Mouse (Mus musculus) limb, embryonic 11.5 days (tissue): ENCODE measurements around the gene Itm2c. TPM values are rescaled to one million over a fixed set of nuclear protein-coding genes. Genes with fewer than 3 reads are reported as not detected.

ENCODE experiments used
- ATAC-seq: fragments of 200-750 bp; cut with Nextera tagmentation; 2 replicates; pipeline ENCODE4 v1.8.0; 2017; ENCODE audit warnings: low read depth; ENCODE audit not compliant: insufficient number of reproducible peaks, low FRiP score, low TSS enrichment
- DNase-seq: peaks from one replicate; pipeline ENCODE4 v3.0.0-alpha.2; 2015; ENCODE audit warnings: low spot score
- H3K27ac ChIP-seq: fragments of 300-500 bp; sonication (generic); replicated peaks from 2 replicates; pipeline ENCODE4 v1.5.1; 2014; ENCODE audit warnings: low read depth, mild to moderate bottlenecking, low read length
- H3K27me3 ChIP-seq: fragments of 300-500 bp; sonication (generic); 2 replicates; pipeline ENCODE4 v1.6.1; 2014; ENCODE audit warnings: mild to moderate bottlenecking, low read length, mixed read lengths; ENCODE audit not compliant: control insufficient read depth, insufficient read depth
- H3K36me3 ChIP-seq: fragments of 300-500 bp; sonication (generic); 2 replicates; pipeline ENCODE4 v1.6.1; 2014; ENCODE audit warnings: mild to moderate bottlenecking, low read length, moderate library complexity, mixed read lengths; ENCODE audit not compliant: control insufficient read depth, insufficient read depth
- H3K4me1 ChIP-seq: fragments of 300-500 bp; sonication (generic); 2 replicates; pipeline ENCODE4 v1.6.1; 2014; ENCODE audit warnings: low read length, mixed read lengths; ENCODE audit not compliant: control insufficient read depth, insufficient read depth
- H3K4me2 ChIP-seq: fragments of 300-500 bp; sonication (generic); 2 replicates; pipeline ENCODE4 v1.6.1; 2014; ENCODE audit warnings: low read depth, mild to moderate bottlenecking, moderate library complexity; ENCODE audit not compliant: severe bottlenecking
- H3K4me3 ChIP-seq: fragments of 300-500 bp; sonication (generic); 2 replicates; pipeline ENCODE4 v1.5.1; 2014; ENCODE audit warnings: low read depth, low read length
- H3K9ac ChIP-seq: fragments of 300-500 bp; sonication (generic); 2 replicates; pipeline ENCODE4 v1.6.1; 2014; ENCODE audit warnings: mild to moderate bottlenecking, low read length
- H3K9me3 ChIP-seq: fragments of 300-500 bp; sonication (generic); 2 replicates; pipeline ENCODE4 v1.6.1; 2016; ENCODE audit warnings: low read length; ENCODE audit not compliant: control insufficient read depth
- WGBS: fragments of 180-500 bp; shearing (Covaris S2); extraction: QIAGEN DNeasy Blood & Tissue Kit; methylation state at CpG from one replicate; pipeline ENCODE4 v1.1.7; 2014; 5-methylcytosine and 5-hydroxymethylcytosine counted together
- polyA plus RNA-seq: library from polyadenylated mRNA; unstranded; fragments of >200 nt; fragmentation: Nextera tagmentation; extraction: Ambion mirVana; gene quantifications from 2 replicates; pipeline ENCODE4 v1.2.1, GENCODE M21; 2014

Gene Itm2c
- polyA plus RNA-seq, result 105 and 125 TPM in 2 replicates

DNA sequence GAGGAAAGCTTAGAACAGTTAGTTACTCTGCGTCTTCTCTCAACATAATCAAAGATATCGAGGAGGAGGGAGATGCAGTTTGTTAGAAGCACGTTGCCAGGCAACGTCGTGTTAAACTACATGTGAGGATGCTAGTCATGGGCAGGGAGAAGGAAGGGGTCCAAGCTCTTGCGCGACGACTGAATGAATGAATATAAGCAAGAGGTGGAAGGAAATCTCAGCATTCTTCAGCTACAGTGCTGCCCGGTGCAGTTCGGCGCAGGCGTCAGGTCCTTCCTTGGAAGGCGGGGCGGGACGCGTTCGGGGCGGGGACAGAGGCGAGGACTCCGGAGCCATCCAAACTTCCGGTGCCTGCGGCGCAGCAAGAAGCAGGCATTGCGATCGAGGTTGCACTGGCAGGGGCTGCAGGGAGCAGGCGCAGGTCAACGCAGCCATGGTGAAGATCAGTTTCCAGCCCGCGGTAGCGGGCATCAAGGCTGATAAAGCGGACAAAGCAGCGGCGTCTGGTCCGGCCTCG is at the start of gene Itm2c:
Itm2c (plus strand) TSS at position 51 of the 517 bp plus-strand sequence.
- H3K27ac ChIP-seq, result peak within 1 kb of the TSS; percentile 91
- 1% methylated on average over 35 of the region's 35 CpGs for WGBS
- H3K4me3 ChIP-seq, result peak within 1 kb of the TSS; percentile 81
- no peaks in the 10 kb centered on the region for H3K9me3 ChIP-seq
- H3K36me3 ChIP-seq, result no peaks in the 10 kb centered on the region
- peak; percentile 78 for ATAC-seq
- peak; percentile 93 for DNase-seq
- no peaks in the 10 kb centered on the region for H3K27me3 ChIP-seq
- peak within 1 kb of the TSS; percentile 88 for H3K9ac ChIP-seq
- peaks cover 33% of the 10 kb centered on the region for H3K4me1 ChIP-seq
- peak within 1 kb of the TSS; percentile 61 for H3K4me2 ChIP-seq

DNA sequence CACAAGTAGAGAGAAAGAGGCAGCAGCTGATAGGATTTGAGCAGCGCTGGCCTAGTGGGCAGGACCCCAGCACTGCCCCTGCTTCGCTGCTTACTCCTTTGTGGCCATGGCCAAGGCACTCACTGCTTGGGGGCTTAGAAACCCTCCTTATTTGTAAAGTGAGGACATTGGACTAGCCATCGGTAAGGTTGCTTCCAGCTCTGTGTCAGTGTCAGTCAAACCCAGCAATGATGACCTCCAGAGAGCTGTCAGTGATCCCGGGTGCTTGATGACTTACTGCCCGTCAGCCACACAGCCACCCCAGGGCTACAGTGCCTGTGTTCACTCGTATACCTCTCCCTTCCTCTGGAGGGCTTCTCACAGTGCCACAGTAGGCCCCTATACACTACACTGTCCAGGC is 49.1 kb upstream of the Itm2c start:
- H3K4me1 ChIP-seq, result no peaks in the 10 kb centered on the region
- H3K27ac ChIP-seq, result no peak overlapping the region

DNA sequence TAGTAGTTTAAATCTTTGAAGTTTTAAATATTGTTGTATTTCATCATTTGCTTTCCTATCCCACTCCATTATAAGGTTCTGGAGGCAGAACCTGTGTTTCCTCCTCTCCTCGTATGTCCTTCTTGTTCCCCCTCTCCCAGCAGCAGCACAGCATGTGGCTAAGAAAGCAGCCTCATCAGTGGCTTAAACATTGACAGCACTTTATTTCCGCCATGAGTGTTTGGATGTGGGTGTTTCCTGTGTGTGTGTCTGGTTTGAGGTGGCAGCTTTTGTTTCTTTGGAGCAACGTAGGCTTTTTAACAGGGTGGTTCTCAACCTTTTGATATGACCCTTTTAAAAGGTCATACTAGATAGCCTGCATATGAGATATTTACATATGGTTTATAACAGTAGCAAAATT is 48.6 kb upstream of the Itm2c start:
- no peaks in the 10 kb centered on the region for H3K4me1 ChIP-seq
- H3K9ac ChIP-seq, result no peak overlapping the region
- no peaks in the 10 kb centered on the region for H3K27me3 ChIP-seq
- no peaks in the 10 kb centered on the region for H3K9me3 ChIP-seq
- no peak overlapping the region for H3K4me2 ChIP-seq
- no peak overlapping the region for H3K4me3 ChIP-seq
- ATAC-seq (no peak), DNase-seq (no peak)
- no peak overlapping the region for H3K27ac ChIP-seq
- peaks cover 3% of the 10 kb centered on the region for H3K36me3 ChIP-seq
- 88% methylated on average over 3 of the region's 3 CpGs for whole genome bisulfite sequencing

More for the DNA sequence above, 49.1 kb upstream of the Itm2c start:
- Histone ChIP-seq H3K9ac (no peak overlapping the region), H3K9me3 (no peaks in the 10 kb centered on the region), H3K4me3 (no peak overlapping the region), H3K4me2 (no peak overlapping the region), H3K27me3 (no peaks in the 10 kb centered on the region), H3K36me3 (peaks cover 3% of the 10 kb centered on the region)
- ATAC-seq, result no peak
- 89% methylated on average over 6 of the region's 6 CpGs for WGBS
- no peak for DNase-seq

DNA sequence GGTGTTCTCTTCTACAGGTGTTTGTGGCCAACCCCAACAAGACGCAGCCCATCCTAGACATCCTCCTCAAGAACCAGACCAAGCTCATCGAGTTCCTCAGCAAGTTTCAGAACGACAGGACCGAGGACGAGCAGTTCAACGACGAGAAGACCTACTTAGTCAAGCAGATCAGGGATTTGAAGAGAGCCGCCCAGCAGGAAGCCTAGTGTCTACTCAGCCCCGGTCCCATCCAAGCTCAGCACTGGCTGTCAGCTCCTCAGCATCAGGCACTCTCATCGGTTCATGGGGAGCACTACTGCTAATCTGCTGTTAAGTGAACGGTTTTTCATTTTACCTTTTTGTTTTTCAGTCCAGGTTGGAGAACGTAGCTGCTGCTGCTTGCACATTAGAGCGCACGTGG is 45.1 kb upstream of the Itm2c start:
- Histone ChIP-seq H3K4me1 (no peaks in the 10 kb centered on the region), H3K36me3 (peaks cover 9% of the 10 kb centered on the region), H3K9ac (no peak overlapping the region), H3K27me3 (no peaks in the 10 kb centered on the region), H3K27ac (no peak overlapping the region), H3K4me3 (no peak overlapping the region), H3K9me3 (no peaks in the 10 kb centered on the region), H3K4me2 (no peak overlapping the region)
- WGBS, result 97% methylated on average over 14 of the region's 14 CpGs
- no peak for DNase-seq
- ATAC-seq, result no peak

DNA sequence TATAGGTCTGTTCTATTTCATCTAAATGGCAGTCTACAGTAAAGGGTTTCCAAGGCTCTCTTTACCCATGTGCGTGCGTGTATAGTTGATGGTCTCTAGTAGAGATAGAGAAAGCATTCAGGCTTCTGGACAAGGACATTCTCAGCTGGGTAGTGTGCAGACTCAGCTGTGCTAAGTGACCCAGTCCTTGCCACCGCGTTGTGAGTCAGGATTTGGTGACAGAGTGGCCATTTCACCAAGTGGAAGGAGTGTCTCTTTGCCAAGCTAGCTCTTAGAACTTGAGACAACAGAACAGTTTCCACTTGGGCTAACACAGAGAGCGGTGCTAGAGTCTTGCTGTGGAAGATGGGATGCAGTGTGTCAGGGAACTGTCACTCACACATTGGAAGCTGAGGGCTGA is 43.2 kb upstream of the Itm2c start:
- Histone ChIP-seq H3K4me3 (no peak overlapping the region), H3K9me3 (no peaks in the 10 kb centered on the region), H3K27me3 (no peaks in the 10 kb centered on the region), H3K27ac (no peak overlapping the region), H3K4me2 (no peak overlapping the region), H3K9ac (no peak overlapping the region), H3K36me3 (peaks cover 9% of the 10 kb centered on the region), H3K4me1 (no peaks in the 10 kb centered on the region)
- WGBS, result 93% methylated on average over 5 of the region's 5 CpGs
- DNase-seq (no peak), ATAC-seq (no peak)

DNA sequence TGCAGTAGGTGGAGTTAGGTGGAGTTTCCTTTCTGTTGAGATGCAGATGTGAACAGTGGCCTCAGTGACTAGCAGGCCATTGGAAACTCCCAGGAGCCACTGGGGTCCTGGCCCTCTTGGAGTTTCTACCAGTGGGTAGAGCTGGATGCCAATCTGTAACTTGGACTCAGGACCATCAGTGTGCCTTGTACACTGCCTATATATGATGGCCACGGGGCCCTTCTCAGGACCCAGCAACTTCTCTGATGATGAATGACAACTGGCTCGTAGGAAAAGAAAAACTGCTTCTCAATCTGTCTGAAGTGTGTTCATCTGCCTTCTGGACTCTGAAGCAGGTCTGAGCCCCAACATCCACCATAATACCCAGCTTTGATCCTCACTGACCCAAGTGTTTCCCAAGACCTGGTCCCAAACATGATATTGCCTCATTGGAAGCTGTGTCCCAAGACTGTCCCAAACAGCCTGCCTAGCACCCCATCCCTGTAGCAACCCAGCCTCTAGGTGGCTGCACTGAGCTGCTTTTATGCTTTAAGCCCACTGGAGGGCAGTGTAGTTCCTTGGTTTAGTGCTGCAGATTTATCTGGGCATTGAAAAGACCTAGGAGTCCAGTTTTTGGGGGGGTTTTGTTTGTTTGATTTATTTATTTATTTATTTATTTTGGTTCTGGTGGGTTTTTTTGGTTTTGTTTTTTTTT is 40.9 kb upstream of the Itm2c start:
- WGBS, result 86% methylated on average over 2 of the region's 2 CpGs
- DNase-seq (peak; percentile 76), ATAC-seq (peak; percentile 26; the same call in 1 of the 2 replicates)
- H3K4me2 ChIP-seq, result no peak overlapping the region
- H3K9me3 ChIP-seq, result no peaks in the 10 kb centered on the region
- peaks cover 8% of the 10 kb centered on the region for H3K36me3 ChIP-seq
- no peak overlapping the region for H3K9ac ChIP-seq
- H3K27ac ChIP-seq, result no peak overlapping the region
- H3K4me3 ChIP-seq, result no peak overlapping the region
- no peaks in the 10 kb centered on the region for H3K4me1 ChIP-seq
- no peaks in the 10 kb centered on the region for H3K27me3 ChIP-seq

DNA sequence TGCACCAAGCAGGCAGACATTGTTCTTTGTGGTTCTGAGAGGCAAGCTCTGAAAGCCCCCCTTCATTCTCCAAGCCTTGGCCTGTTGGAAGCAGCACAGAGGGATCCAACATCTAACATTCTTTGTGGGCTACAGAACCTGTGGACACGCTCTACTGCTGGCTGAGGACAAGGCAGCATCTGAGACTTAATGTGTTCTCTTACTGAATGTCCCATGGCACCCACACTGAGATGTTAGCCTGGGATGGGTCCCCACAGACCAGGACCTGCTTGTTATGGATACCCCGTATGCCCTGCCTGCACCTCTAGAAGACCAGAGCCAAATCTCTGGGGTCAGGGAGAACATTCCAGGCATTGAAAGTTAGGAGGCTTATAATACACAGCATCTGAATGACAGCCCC is 40.2 kb upstream of the Itm2c start:
- Histone ChIP-seq H3K27me3 (no peaks in the 10 kb centered on the region), H3K4me2 (no peak overlapping the region), H3K4me1 (no peaks in the 10 kb centered on the region), H3K36me3 (peaks cover 6% of the 10 kb centered on the region; the same call in 1 of the 2 replicates), H3K4me3 (no peak overlapping the region), H3K9ac (no peak overlapping the region), H3K9me3 (no peaks in the 10 kb centered on the region), H3K27ac (no peak overlapping the region)
- no peak for DNase-seq
- no peak for ATAC-seq
- 92% methylated on average over 2 of the region's 2 CpGs for WGBS

DNA sequence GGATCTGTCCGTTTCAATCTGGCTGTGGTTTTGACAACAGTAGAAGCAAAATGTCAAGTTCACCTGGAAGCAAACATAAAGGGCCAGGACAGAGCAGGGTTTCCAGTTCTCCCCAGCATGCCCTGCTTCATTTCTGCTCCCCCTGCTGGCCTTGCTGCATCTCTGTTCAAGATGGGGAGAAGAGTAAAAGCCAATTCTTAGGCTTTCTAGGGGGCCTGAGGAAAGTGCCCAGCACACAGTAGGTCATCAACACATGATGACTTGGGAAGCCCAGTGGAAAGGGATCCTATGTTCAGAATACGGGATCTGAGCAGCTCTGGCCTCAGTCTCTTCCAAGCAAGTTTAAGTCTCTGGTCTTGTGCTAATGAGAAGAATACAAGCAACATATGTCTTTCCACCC is 39.6 kb upstream of the Itm2c start:
- H3K9me3 ChIP-seq, result no peaks in the 10 kb centered on the region
- no peak overlapping the region for H3K9ac ChIP-seq
- no peak overlapping the region for H3K4me2 ChIP-seq
- H3K36me3 ChIP-seq, result peaks cover 6% of the 10 kb centered on the region; the same call in 1 of the 2 replicates
- no peaks in the 10 kb centered on the region for H3K4me1 ChIP-seq
- H3K4me3 ChIP-seq, result no peak overlapping the region
- H3K27ac ChIP-seq, result no peak overlapping the region
- WGBS, result 76% methylated on average over 2 of the region's 2 CpGs
- ATAC-seq, result no peak
- no peak for DNase-seq
- no peaks in the 10 kb centered on the region for H3K27me3 ChIP-seq
